Mouse (Mus musculus) urinary bladder, postnatal 25 days (tissue): ENCODE data around the gene St7.

ENCODE experiments used
- DNase-seq: peaks from one replicate; pipeline ENCODE4 v3.0.0; 2022; ENCODE audit warnings: low spot score

St7 gene

DNA sequence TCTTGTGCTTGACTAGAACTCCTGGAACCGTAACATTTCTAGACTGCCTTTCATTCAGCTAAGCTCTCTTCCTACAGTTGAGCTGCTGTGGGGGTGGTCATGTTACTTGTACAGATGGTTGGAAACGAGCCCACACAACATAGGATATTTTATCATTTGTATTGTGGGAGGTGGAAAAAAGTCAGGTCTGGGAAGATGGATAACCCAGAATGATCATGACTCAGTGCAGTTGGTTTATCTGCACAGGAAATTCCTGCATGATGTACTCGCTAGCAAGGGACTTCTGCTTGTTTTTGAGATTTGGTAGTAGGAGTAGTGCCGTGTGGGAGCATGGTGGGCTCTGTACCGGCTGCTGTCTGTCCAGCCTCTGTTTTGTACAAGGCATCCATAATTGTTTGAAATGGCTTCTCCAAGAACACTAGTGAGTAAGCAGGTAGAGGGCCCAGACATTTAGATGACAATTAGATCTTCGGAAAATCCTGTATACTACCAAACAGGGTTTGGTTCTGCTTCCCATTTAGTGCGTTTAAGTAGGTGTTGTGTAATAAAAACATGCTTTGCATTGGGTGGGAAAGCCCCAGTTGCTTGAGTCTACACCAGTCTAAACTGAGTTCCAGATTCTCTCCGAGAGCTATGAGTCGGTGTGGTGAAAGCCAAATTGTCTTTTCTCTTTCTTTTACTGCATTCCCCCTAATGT lies 71.4 kb downstream of the St7 start:
- no peak for DNase-seq

DNA sequence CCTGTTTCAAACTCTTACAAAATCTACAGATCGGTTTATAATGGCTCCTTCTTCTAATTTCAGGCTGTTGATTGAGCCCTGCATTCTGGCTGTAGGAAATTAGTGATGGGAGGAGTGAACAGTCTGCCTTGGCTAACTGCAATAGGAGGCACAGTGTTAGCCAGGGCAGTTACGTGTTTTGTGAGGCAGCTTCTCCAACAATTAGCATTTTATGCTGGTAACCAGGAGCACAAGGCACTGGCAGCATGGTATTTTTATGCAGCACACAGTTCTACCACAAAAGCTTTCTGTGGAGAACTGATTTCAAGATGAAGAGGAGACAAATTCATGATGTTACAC lies 71.9 kb downstream of the St7 start:
- no peak for DNase-seq

DNA sequence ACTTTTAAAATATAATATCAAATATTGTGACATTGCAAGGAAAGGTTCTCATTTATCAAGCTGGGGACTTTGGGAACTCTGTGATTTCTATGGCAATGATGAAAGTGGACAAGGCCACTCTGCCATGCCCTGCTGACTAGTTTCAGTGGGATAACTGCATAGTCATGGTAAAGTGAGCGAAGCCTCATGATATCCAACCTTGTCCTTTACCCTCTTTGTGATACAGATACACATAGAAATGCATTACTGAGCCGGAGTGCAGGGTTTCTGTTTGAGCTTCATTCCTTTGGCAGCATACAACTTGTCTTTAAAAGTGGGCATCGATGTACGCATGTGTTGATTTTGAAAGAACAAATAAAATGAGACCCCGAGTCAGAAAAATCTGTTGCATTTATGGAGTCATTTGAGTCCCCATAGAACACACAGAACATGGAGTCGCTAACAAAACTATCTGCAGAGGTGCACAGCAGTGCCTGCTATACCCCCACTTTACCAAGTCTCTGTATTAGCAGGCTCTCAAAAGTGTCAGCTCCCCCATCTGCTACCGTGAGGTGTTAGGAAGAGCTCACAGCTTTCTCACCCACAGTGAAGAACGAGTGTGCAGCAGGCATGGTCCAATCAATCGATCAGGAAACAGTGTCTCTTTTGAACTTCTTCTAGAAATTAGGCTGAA lies 77.4 kb downstream of the St7 start:
- DNase-seq, result no peak

DNA sequence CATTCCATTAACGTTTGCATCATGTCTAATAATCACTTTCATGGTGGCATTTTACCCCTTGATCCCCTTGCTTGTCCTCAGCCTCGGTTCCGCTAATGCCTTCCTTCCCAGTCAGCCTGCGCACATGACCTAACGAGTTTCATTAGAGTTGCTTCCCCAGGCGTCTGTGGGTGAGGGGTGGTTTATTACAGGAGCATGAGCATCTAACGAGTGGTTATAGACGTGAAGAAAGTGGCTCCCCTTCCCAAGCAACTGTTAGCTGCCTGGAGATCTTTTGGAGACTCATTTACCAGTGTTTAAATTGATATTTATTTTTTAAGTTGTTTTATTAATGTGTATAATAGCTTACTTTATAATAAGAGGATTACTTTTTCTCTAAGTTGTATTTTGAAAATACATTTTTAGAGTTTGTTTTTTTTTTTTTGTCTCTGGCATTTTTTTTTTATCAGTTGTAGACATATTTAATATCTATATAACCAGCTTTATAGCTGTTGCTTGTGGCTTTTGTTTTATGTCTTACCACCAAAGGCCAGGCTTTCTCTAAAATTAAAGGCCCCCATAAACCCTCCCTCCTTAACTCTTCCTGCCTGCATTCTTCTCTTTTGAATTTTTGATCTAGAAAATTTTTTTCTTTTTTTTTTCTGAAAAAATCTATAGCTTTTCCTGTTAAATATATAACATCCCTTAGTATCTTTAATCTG lies 78.1 kb downstream of the St7 start:
- DNase-seq, result no peak

DNA sequence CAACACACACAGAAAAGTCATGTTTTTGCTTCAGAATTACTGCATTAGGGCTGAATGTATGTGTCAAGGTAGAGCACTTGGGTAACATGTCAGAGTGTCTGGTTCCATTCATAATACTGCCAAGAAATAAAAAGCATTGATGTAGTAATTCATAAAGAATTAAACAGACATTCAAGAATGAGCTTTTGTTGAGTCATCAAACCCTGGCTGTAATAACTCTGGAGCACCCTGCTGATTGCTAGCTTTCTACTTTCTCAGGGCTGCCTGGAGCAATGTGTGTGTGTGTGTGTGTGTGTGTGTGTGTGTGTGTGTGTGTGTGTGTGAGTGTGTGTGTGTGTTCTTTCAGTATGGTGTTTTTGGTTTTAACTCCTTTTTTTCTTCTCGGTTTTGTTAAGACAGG lies 78.7 kb downstream of the St7 start:
- no peak for DNase-seq

DNA sequence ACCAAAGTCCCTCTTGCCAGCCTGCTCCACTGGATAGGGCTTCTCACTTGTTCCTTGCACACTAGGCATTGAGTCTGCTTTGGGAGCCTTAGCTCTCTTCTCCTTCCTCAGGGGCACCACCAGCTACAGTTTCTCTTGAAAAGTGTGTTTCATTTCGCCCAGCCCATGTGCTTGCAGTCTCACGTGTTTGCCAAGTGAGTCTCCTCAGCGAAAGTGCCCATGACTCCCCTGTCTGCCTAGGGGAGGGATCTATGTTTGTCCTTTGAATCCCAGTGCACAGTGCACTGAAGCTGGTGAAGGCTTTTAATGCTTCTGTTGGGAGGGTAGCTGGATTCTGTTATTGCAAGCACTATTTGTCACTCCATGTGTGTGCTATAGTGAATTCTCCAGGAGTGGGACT lies 79.8 kb downstream of the St7 start:
- DNase-seq, result no peak

DNA sequence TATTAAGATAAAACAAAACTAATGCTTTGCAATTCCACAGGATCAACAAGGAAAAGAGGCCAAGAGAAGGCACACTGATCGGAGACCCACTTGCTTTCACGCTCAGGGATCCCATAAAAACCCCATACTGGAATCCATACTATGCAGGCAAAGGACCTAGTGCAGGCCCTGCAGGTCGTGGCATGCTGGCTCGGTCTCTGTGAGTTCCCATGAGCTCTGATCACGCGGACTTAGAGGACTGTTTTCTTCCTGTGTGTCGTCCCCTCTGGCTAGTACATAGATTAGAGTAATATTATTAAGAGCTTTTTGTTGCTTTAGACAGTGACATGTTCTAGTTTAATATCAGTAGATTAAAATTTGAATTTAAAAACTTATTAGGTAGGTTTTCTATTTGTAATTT lies 83.3 kb downstream of the St7 start:
- DNase-seq, result no peak

DNA sequence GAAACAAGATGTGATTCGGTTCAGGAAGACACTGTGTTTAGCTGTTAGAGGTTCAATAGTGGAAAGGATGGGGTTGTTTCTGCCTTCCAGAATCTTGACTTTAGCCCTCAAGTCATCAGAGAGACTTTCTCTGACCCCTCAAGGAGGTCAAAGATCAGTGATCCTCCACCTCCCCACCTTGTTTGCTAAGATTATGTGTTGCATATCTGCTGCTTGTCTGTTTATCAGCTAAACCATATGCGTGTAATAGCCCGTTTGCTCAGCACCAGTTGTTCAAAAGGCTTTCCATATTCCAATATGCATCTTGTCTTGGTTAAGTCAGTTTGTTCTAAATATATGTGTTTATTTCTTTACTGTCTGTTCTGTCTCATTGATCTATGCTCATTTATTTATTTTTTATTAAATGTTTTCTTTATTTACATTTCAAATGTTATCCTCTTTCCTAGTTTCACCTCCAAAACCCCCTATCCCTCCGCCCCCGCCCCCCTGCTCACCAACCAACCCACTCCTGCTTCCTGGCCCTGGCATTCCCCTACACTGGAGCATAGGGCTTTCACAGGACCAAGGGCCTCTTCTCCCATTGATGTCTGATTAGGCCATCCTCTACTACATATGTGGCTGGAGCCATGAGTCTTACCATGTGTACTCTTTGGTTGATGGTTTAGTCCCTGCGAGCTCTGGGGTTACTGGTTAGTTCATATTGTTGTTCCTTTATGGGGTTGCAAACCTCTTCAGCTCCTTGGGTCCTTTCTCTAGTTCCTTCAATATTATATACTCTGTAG lies 84.5 kb downstream of the St7 start:
- DNase-seq, result no peak

DNA sequence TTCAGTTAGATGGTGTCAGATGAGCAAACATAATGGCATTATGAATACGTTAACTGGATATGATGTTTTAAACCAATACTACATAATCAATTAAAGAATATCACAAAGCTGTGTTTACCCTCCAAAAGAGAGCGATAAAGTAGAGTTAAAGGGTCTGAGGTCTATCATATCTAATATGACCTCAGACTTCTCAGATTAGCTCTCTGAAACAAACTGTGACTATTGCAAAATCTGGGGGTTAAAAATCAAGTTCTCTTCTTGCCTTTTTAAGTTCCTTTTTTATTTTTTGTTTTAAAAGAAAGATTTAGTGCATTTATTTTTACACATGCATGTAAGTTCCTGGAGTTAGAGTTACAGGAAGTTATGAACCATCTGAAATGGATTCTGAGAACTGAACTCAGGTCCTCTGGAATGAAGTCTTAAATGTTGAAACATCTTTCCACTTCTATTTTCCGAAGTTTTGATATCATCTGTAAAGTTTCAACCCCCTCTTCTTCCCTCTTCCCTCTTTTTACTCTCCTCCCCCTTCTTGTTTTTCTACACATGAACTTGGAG lies 86.0 kb downstream of the St7 start:
- no peak for DNase-seq

DNA sequence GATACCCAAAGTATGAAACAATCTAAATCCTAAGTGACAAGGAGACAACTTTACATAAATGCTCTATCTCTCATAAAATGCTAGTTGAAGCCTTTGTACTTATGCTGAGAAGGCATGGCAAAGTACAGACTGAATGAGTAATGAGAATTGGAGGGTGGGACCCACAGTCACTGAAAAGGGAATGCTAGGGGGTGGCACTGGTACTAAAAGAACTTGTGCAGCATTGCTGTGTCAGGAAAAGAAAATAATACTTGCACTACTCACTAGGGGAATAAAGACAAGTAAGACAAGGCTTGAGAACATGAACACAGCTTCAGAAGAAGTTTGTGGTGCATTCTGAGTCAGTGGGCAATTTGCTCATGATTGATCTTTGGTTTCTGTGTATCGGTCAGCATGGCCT lies 90.8 kb downstream of the St7 start:
- DNase-seq, result no peak

DNA sequence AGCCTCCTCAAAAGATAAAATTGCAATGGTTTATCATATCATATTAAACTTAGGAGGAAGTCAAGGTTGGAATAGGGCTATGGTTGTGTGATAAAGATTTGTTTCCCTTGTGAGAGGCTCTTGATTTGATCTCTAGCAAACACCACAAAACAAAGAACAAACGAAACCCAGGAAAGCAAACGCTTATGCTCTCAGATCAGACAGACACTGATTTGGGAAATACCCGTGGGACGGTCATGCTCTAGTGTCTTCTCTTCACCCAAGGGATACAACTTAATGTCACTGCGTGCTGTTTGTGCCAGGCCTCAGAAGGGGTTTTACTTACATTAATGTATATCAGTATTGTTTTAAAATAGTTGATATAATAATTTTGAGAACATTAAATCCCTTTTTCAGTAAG lies 91.8 kb downstream of the St7 start:
- no peak for DNase-seq

DNA sequence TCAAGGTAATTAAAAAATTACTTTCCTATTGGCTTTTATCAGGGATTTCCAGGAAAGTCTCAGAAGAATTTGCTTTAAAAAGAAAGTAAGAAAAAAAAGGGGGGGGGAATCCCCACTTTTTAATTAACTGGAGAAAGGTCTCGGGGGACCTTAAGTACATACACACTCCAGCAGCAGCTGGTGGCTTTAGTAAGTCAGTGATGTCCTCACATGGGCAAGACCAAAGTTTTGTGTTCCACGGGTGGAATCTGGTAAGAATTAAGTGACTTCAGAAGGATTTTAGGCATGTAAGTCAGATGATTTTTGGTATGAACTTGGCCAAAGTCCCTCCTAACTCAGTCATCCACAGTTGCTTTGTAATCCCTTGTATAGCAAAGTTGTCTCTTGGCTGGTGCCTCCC lies 92.5 kb downstream of the St7 start:
- DNase-seq, result no peak

DNA sequence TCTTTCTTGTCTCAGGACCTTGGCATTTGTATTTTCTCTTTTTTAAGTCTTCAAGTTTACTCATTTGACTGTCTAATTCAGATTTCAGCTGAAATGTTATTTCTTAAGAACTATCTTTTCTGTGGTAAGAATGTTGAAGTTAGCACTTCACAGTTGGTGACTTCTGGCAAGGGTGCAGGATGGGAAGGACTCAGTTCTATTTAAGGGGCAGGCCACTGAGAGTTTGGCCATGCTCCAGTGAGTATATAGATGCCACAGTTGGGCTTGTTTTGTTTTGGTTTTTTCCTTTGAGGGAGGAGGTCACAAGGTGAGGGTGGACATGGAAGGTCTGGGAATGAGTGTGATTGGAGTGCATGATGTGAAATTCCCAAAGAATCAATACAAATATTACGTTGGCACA lies 95.1 kb downstream of the St7 start:
- DNase-seq, result no peak

DNA sequence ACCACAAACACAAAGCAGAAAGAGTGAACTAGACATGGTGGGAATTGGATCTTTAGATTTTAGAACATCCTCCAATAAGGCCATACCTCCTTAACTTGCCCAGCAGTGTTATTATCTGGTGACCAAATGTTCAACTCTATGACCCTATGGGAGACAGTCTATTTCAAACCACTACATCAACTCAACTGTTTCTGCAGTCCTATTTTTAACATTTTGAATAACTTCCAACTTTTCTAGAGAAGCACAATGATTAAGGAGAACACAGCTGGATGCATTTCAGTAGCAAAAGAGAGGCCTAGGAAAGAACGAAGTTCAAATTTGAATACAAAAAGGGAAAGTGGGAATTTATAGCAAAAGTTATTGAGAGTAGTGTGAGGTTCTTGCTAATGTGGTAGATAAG lies 97.5 kb downstream of the St7 start:
- no peak for DNase-seq

DNA sequence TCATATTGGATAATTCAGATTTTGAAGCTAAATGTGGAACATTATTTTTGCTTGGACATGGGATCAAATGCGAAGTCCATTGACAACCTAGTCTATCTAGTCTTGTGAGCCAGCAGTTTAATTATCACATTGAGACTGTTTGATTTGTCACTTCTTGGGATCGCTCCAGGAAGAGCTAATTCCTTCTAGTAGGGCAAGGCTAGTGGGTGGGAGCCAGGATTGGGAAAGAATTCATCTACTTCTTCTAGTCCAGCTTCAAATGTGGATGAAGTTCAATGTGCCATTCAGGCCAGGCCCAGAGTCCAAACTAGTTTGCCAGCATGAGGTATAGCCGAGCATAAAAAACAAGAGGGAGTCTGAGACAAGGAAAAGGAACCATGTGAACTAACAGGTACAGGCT lies 100.7 kb downstream of the St7 start:
- no peak for DNase-seq

DNA sequence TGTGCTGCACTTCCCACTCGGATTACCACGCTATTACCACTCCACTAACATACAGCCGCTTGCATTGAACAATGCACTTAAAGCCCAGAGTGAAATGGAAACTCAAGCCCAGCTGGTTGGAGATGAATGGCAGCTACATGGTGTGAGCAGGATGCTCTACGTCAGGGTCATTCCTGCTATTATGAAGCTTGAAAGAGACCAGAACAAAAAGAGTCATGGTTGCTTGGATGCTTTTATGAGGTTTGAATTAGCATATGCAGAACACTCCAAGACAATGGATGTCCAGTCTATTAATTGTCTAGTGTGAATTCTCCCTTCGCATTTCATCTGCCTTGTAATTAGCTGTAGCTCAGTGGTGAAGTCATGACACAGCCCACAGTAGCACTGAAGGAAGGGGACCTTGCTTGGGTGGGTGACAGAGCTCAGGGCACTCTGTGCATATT lies 104.6 kb downstream of the St7 start:
- DNase-seq, result no peak

DNA sequence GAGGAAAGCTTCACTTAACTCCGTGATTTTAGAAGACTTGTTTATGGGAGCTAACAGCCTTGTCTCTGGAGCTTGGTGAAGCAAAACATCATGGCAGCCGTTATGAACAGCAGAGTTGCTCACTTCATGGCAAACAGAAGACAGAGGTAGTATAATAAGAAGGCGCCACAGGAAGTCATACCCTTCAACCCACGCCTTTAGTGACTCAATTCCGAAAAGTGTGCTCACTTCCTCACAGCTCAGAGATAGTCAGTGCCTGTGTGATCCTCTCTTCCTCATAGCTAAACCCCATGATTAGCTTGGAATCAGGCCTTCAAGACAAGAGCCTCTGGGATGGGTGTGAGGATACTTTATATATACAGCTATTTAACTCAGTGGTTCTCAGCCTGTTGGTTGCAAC lies 108.0 kb downstream of the St7 start:
- no peak for DNase-seq

DNA sequence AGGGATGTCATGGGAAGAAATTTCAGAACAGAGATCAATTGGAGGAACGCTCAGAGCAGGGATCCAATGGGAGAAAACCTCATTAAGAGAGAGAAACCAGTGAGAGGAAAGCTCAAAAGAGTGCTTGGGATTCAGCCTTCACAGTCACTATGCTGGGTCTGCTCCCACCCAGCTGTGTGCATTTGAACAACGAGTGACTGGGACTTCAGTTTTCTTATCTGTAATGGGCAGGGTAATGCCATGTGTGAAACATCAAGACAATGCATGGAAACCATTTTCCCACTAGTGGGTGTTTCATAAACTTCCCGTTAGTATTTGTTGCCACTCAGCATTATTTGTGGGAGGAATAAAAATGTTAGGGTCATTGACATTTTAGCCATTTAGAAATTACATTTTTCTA lies 111.7 kb downstream of the St7 start:
- DNase-seq, result no peak

DNA sequence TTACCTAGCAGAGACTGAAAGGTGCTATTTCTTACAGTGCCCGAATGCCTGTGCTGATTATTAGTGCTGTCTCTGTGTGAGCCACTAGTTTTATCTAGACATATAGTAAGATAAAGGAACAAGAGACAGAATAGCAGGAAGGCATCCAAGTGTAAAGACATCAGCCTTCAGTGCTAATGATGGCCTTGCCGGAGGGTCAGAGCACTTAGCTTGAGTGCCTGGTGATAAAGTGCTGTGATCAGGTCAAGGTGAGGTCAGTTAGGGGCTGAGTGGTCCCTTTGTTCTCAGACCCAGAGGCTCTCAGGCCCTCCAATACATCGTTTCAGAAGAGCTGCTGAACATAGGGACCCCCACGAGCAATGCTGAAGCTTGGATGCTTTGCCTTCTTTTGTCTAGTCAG lies 113.8 kb downstream of the St7 start:
- no peak for DNase-seq

DNA sequence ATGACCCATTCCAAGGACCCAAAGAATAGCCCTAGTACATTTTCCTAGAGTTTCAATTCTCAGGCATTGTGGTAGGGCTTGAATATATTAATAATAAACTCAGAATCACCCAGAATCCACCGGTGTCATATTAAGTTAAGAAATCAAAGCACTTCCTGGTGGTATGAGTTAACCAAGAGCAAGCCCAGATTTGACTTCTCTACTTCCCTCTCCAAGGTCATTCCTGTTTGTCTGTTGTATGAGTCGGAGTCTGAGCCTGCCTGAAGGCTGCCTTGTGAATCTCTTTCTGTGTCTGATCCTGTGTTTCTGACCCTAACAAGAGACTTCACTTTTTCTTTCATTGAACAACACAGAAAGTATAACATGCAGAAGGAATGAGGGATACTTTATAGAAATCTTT lies 118.3 kb downstream of the St7 start:
- no peak for DNase-seq

DNA sequence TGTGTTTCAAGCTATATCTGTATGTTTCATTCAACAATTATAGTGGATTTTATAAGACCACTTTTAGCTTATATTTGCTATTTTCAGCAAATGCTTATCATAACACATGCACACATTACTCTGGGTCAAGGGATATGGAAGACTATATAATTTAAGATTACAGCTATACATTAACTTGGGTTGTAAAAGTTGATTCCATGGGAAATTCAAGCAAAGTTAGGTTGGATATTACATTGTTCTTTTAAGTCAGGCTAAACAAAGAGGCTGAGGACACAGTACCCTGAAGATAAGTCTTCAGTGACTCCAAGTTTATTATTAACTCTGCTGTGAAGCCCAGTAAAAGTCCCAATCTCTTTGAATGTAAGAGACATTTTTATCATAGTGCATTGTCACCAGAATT lies 118.8 kb downstream of the St7 start:
- DNase-seq, result no peak

DNA sequence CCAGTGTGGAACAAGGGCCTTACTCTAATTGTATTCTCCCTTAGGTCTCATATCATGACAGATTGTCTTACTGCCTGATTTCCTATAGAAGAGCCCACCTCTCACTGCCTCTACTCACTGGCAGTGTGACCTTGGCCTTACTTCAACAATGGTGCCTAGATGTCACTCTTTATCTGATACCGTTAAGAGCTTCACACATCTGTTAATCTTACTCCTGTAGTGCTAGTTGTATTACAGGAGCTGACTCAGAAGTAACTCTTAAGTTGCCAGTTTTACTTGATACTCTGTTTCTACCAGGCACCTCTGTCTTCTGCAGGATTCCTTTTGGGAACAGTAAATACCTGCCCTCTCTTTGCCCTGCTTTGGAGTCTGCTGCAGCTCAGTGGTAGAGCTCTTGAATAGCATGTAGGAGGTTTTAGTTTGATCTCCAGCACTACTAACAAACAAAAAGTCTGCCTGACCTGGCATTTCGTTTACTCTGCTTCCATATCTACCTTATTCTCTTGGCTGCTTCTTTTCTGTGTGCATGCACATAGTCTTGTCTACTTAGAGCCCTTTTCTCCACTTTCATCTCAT lies 121.4 kb downstream of the St7 start:
- DNase-seq, result no peak
